Mouse (Mus musculus) C2C12 (cell line): ENCODE data around the gene Lpin3. TPM values are rescaled to one million over a fixed set of nuclear protein-coding genes. Genes with fewer than 3 reads are reported as not detected.

Experiments
- H3K27me3 ChIP-seq: one replicate; pipeline ENCODE4 v1.6.1; 2011; ENCODE audit not compliant: control insufficient read depth, insufficient read depth, insufficient read length
- H3K36me3 ChIP-seq: one replicate; pipeline ENCODE4 v1.6.1; 2011; ENCODE audit not compliant: control insufficient read depth, insufficient read depth
- H3K4me3 ChIP-seq: one replicate; pipeline ENCODE4 v1.5.1; 2011; ENCODE audit warnings: mild to moderate bottlenecking, control low read depth; ENCODE audit not compliant: poor library complexity, insufficient read depth, severe bottlenecking
- H3K79me2 ChIP-seq: one replicate; pipeline ENCODE4 v1.6.1; 2011; ENCODE audit not compliant: control insufficient read depth, insufficient read depth
- H3K79me3 ChIP-seq: one replicate; pipeline ENCODE4 v1.6.1; 2011; ENCODE audit warnings: low read depth, control low read depth
- H3ac ChIP-seq: one replicate; pipeline ENCODE3; 2011; ENCODE audit warnings: low read depth; ENCODE audit not compliant: control insufficient read depth, insufficient read length
- CEBPB ChIP-seq: IDR thresholded peaks from one replicate; pipeline ENCODE4 v1.6.1; 2011; ENCODE audit warnings: low read depth, mild to moderate bottlenecking, control low read depth, moderate library complexity
- CTCF ChIP-seq: IDR thresholded peaks from one replicate; pipeline ENCODE4 v1.5.1; 2011; ENCODE audit not compliant: control insufficient read depth, insufficient read depth, insufficient read length
- FOSL1 ChIP-seq: IDR thresholded peaks from one replicate; pipeline ENCODE4 v1.8.0; 2011; ENCODE audit warnings: mild to moderate bottlenecking, low read length; ENCODE audit not compliant: poor library complexity, insufficient read depth, severe bottlenecking
- MAX ChIP-seq: IDR thresholded peaks from one replicate; pipeline ENCODE4 v1.6.1; 2011; ENCODE audit warnings: mild to moderate bottlenecking, control low read depth
- MYOD1 ChIP-seq: IDR thresholded peaks from one replicate; pipeline ENCODE4 v1.6.1; 2011; ENCODE audit warnings: low read depth; ENCODE audit not compliant: control insufficient read depth, insufficient read length
- MYOG ChIP-seq: IDR thresholded peaks from one replicate; pipeline ENCODE4 v1.6.1; 2011; ENCODE audit not compliant: control insufficient read depth, insufficient read length; ENCODE audit errors: extremely low read depth
- USF1 ChIP-seq: IDR thresholded peaks from one replicate; pipeline ENCODE4 v1.6.1; 2011; ENCODE audit warnings: low read depth, mild to moderate bottlenecking, control low read depth, moderate library complexity
- polyA plus RNA-seq: library from polyadenylated mRNA; unstranded; fragments of >200 nt; fragmentation: generic; extraction: Trizol; gene quantifications from one replicate; pipeline ENCODE4 v1.2.1, GENCODE M21; 2012; ENCODE audit warnings: missing spikeins

Gene Lpin3
- polyA plus RNA-seq, 1 experiment, result 10.4 TPM

DNA sequence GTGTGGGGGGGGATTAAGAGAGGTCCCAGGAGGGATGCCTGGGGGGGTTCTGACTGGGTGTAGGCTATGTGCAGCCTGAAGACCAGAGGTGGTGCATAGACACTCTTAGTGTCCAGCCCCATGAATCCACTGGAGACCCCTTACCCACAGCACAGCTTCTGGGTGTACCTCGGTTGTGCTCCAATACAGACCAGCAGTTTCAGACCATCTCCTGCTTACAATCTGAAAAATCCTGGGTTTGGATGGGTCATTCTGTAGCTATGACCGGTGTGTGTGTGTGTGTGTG is 38.4 kb downstream of the Lpin3 start:
- no peak overlapping the region for H3K4me3 ChIP-seq
- H3ac ChIP-seq, result no peak overlapping the region
- no peaks in the 10 kb centered on the region for H3K79me2 ChIP-seq
- TF ChIP-seq MYOG (no peak), CTCF (no peak), FOSL1 (no peak), CEBPB (no peak), MAX (no peak), USF1 (no peak), MYOD1 (no peak)
- H3K27me3 ChIP-seq, result peaks cover 3% of the 10 kb centered on the region
- no peaks in the 10 kb centered on the region for H3K79me3 ChIP-seq
- H3K36me3 ChIP-seq, result no peaks in the 10 kb centered on the region

GRCm38 (mm10) chr2:160921285-160921684 is 40.8 kb downstream of the Lpin3 start:
- no peaks in the 10 kb centered on the region for H3K27me3 ChIP-seq
- H3K79me2 ChIP-seq, result no peaks in the 10 kb centered on the region
- H3K79me3 ChIP-seq, result no peaks in the 10 kb centered on the region
- no peak overlapping the region for H3K4me3 ChIP-seq
- no peak overlapping the region for H3ac ChIP-seq
- H3K36me3 ChIP-seq, result no peaks in the 10 kb centered on the region
- no peak for TF ChIP-seq MYOD1
- TF ChIP-seq USF1, result no peak
- TF ChIP-seq FOSL1, result no peak

- Histone ChIP-seq H3K36me3 (no peaks in the 10 kb centered on the region), H3ac (no peak overlapping the region), H3K79me2 (no peaks in the 10 kb centered on the region), H3K79me3 (no peaks in the 10 kb centered on the region), H3K27me3 (no peaks in the 10 kb centered on the region), H3K4me3 (no peak overlapping the region)
- TF ChIP-seq MAX, result no peak
- no peak for TF ChIP-seq FOSL1
- no peak for TF ChIP-seq MYOG
- no peak for TF ChIP-seq USF1
- TF ChIP-seq CTCF, result no peak
- no peak for TF ChIP-seq CEBPB
- no peak for TF ChIP-seq MYOD1
These were observed 44.7 kb downstream of the Lpin3 start for GRCm38 (mm10) chr2:160925203-160925602.

- Histone ChIP-seq H3K27me3 (no peaks in the 10 kb centered on the region), H3ac (no peak overlapping the region), H3K36me3 (no peaks in the 10 kb centered on the region), H3K4me3 (no peak overlapping the region), H3K79me3 (no peaks in the 10 kb centered on the region), H3K79me2 (no peaks in the 10 kb centered on the region)
- TF ChIP-seq USF1, result no peak
- TF ChIP-seq MYOD1, result no peak
These were observed 50.9 kb downstream of the Lpin3 start for GRCm38 (mm10) chr2:160931378-160931777.

- Histone ChIP-seq H3ac (no peak overlapping the region), H3K36me3 (no peaks in the 10 kb centered on the region), H3K27me3 (no peaks in the 10 kb centered on the region), H3K79me2 (no peaks in the 10 kb centered on the region), H3K4me3 (no peak overlapping the region), H3K79me3 (no peaks in the 10 kb centered on the region)
- TF ChIP-seq MYOG (no peak), CEBPB (no peak), USF1 (no peak)
These were observed 51.9 kb downstream of the Lpin3 start for GRCm38 (mm10) chr2:160932325-160932724.

DNA sequence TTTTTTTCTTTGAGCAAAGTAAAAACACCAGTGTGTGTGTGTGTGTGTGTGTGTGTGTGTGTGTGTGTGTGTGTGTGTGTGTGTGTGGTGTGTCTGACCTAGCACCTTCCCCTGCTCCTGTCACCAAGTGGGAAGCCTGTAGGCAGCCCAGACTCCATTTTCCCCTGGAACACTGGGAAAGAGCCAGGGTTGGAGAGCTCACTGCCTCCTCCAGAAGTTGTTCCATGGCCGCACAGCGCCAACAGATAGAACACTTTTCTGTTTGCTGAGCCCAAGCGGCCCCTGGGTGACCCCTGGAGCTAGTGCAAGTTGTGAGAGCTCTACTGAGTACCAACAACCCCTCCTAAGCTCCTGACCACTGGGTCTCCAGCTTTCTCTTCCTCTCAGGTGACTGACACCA is 52.5 kb downstream of the Lpin3 start:
- Histone ChIP-seq H3K4me3 (no peak overlapping the region), H3K79me3 (no peaks in the 10 kb centered on the region), H3ac (no peak overlapping the region), H3K27me3 (no peaks in the 10 kb centered on the region), H3K79me2 (no peaks in the 10 kb centered on the region), H3K36me3 (no peaks in the 10 kb centered on the region)
- TF ChIP-seq MAX (no peak), FOSL1 (no peak), CTCF (no peak), CEBPB (no peak), MYOD1 (no peak), USF1 (no peak), MYOG (no peak)

- Histone ChIP-seq H3K36me3 (no peaks in the 10 kb centered on the region), H3K27me3 (no peaks in the 10 kb centered on the region), H3K79me2 (no peaks in the 10 kb centered on the region), H3K79me3 (no peaks in the 10 kb centered on the region), H3ac (no peak overlapping the region), H3K4me3 (no peak overlapping the region)
- TF ChIP-seq CTCF (no peak), MYOD1 (no peak), CEBPB (no peak), USF1 (no peak), MAX (no peak), MYOG (no peak), FOSL1 (no peak)
These were observed 53.4 kb downstream of the Lpin3 start for GRCm38 (mm10) chr2:160933890-160934289.
